Mouse (Mus musculus) skeletal muscle tissue, adult 2 months (tissue): Measurements from ENCODE around the gene Agap2.

Source experiments
- DNase-seq: peaks from one replicate; pipeline ENCODE4 v3.0.0-alpha.2; 2012; ENCODE audit warnings: low read depth, low spot score

The Agap2 gene

GRCm38 (mm10) chr10:127076082-127076481, 998 bp downstream of the Agap2 start:
- no peak for DNase-seq

- no peak for DNase-seq
Measured at GRCm38 (mm10) chr10:127077515-127077914, 2.4 kb downstream of the Agap2 start.

- DNase-seq = no peak
Measured at GRCm38 (mm10) chr10:127078001-127078676, 3.1 kb downstream of the Agap2 start.

GRCm38 (mm10) chr10:127078677-127079575, 3.8 kb downstream of the Agap2 start:
- DNase-seq = no peak

GRCm38 (mm10) chr10:127079665-127080391, 4.7 kb downstream of the Agap2 start:
- no peak for DNase-seq

GRCm38 (mm10) chr10:127080901-127081780, 6.1 kb downstream of the Agap2 start:
- DNase-seq = no peak

- DNase-seq = no peak
Measured at GRCm38 (mm10) chr10:127081996-127082620, 7.0 kb downstream of the Agap2 start.

- DNase-seq = no peak
Measured at GRCm38 (mm10) chr10:127083292-127083914, 8.3 kb downstream of the Agap2 start.

- no peak for DNase-seq
Measured at GRCm38 (mm10) chr10:127083915-127084306, 8.8 kb downstream of the Agap2 start.

GRCm38 (mm10) chr10:127085052-127085451, 10.0 kb downstream of the Agap2 start:
- no peak for DNase-seq

- no peak for DNase-seq
Measured at GRCm38 (mm10) chr10:127085633-127086032, 10.5 kb downstream of the Agap2 start.

GRCm38 (mm10) chr10:127090560-127091411, 15.7 kb downstream of the Agap2 start:
- no peak for DNase-seq

GRCm38 (mm10) chr10:127091507-127092396, 16.7 kb downstream of the Agap2 start:
- no peak for DNase-seq

- DNase-seq = no peak
Measured at GRCm38 (mm10) chr10:127092742-127093141, 17.7 kb downstream of the Agap2 start.

- DNase-seq = no peak
Measured at GRCm38 (mm10) chr10:127094382-127094802, 19.3 kb downstream of the Agap2 start.

- DNase-seq = no peak
Measured at GRCm38 (mm10) chr10:127098514-127098913, 23.4 kb downstream of the Agap2 start.

- DNase-seq = no peak
Measured at GRCm38 (mm10) chr10:127099191-127099590, 24.1 kb downstream of the Agap2 start.

- no peak for DNase-seq
Measured at GRCm38 (mm10) chr10:127099868-127100267, 24.8 kb downstream of the Agap2 start.
